Mouse (Mus musculus): ENCODE results near the gene Myh14. TPM values are rescaled to one million over a fixed set of nuclear protein-coding genes. Genes with fewer than 3 reads are reported as not detected.

The Myh14 gene
- polyA plus RNA-seq, 1 experiment from 2014 or later: 4.3 TPM

DNA sequence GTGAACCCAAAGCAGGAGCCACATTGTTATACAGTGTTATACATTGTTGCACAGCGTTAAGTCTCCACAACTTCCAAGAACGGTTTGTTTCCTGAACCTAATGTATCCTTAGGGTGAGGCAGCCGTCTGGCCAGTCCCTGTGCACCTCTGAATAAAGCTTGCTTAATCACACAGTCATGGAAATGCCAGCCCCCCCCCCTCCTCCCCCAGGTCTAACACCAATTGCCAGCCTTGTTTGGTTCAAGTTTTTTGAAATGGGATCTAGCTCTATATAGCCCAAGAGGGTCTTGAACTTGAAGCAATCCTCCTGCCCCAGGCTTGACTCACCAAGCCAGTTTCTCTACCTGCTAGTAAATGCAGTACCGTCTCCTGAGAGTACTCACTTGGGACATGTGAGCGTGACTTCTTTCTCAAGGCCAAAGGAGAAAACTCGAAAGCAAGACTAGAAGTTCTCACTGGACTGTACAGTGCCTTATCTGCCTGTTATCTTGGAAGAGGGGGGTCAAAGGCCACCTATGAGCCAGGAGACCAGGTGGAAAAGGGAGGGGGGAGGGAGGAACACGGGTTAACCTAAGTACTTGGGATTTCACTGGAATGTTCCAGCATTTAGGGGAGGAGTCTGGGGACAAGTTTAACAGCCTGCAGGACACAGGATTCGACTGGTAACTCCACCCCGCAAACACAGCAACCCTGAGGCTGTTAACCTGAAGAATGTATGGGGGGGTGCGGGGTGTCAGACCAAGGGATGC is 23.0 kb upstream of the Myh14 start:
- H3K27ac ChIP-seq: no peak overlapping the region
- H3K9ac ChIP-seq: no peak overlapping the region
- no peaks in the 10 kb centered on the region for H3K9me3 ChIP-seq (replicated peaks)
- WGBS: 79% methylated on average over 10 of the region's 10 CpGs
- H3K27me3 ChIP-seq: peaks cover 5% of the 10 kb centered on the region
- peaks cover 5% of the 10 kb centered on the region; the same call in 1 of the 2 replicates for H3K4me1 ChIP-seq
- no peak overlapping the region for H3K4me3 ChIP-seq
- no peaks in the 10 kb centered on the region for H3K36me3 ChIP-seq
- H3K4me2 ChIP-seq (replicated peaks): no peak overlapping the region
- ATAC-seq (ENCODE audit: low FRiP score): no peak

GRCm38 (mm10) chr7:44689331-44689730 is 18.7 kb upstream of the Myh14 start:
- no peak overlapping the region for H3K9ac ChIP-seq
- H3K36me3 ChIP-seq: no peaks in the 10 kb centered on the region
- no peak for ATAC-seq (ENCODE audit: low FRiP score)
- no peaks in the 10 kb centered on the region for H3K9me3 ChIP-seq (replicated peaks)
- H3K27ac ChIP-seq: no peak overlapping the region
- H3K4me1 ChIP-seq: peaks cover 4% of the 10 kb centered on the region; the same call in 1 of the 2 replicates
- H3K4me3 ChIP-seq: no peak overlapping the region
- H3K4me2 ChIP-seq (replicated peaks): no peak overlapping the region
- WGBS: 91% methylated on average over 7 of the region's 7 CpGs
- H3K27me3 ChIP-seq: no peaks in the 10 kb centered on the region; the same call in 1 of the 2 replicates

DNA sequence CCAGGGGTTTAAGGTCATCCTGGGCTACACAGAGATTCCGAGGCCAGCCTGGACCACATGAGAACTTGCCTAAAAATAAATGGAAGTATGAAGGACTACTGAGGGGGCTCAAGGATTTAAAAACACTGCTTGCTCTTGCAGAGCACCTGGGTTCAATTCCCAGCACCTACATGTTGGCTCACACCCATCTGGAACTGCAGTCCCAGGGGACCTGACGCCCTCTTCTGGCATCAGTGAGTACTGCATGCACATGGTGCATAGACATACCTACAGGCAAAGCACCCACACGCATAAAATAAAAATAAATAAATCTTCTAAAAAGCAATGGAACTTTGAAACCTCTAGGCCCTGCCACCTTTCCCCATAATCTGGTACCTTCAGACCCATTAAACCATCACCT is 18.2 kb upstream of the Myh14 start:
- Histone ChIP-seq H3K27me3 (no peaks in the 10 kb centered on the region; the same call in 1 of the 2 replicates), H3K4me3 (no peak overlapping the region), H3K4me1 (peaks cover 4% of the 10 kb centered on the region; the same call in 1 of the 2 replicates), H3K36me3 (no peaks in the 10 kb centered on the region), H3K9ac (no peak overlapping the region), H3K9me3 (replicated peaks) (no peaks in the 10 kb centered on the region), H3K27ac (no peak overlapping the region), H3K4me2 (replicated peaks) (no peak overlapping the region)
- WGBS: 79% methylated on average over 3 of the region's 3 CpGs
- no peak for ATAC-seq (ENCODE audit: low FRiP score)

- peaks cover 4% of the 10 kb centered on the region; the same call in 1 of the 2 replicates for H3K4me1 ChIP-seq
- no peak overlapping the region for H3K27ac ChIP-seq
- H3K4me3 ChIP-seq: no peak overlapping the region
- H3K36me3 ChIP-seq: no peaks in the 10 kb centered on the region
- no peaks in the 10 kb centered on the region; the same call in 1 of the 2 replicates for H3K27me3 ChIP-seq
- no peaks in the 10 kb centered on the region for H3K9me3 ChIP-seq (replicated peaks)
- no peak for ATAC-seq (ENCODE audit: low FRiP score)
- no peak overlapping the region for H3K9ac ChIP-seq
- H3K4me2 ChIP-seq (replicated peaks): no peak overlapping the region
- 68% methylated on average over 17 of the region's 17 CpGs for WGBS
Observed at GRCm38 (mm10) chr7:44685531-44686402, 15.1 kb upstream of the Myh14 start.

DNA sequence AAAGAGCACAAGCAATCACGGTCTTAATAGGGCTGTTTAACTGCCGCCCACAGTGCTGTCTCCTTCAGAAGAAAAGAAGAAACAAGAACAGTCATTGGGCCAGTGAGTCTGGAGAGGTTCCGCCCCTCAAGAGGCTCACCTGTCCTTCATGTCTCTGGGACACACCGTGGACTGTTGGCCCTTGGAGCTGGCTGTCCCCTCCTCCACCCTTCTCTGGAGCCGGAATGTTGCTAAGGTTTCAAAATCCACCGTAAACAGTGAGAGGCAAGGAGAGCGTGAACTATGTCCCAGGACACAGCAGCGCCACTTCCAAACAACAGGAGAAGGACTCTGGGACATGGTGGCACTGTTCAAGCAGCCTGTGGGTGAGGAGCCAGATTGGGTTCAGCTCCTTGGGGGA is 13.0 kb upstream of the Myh14 start:
- no peak overlapping the region for H3K4me3 ChIP-seq
- no peaks in the 10 kb centered on the region for H3K9me3 ChIP-seq (replicated peaks)
- no peak for ATAC-seq (ENCODE audit: low FRiP score)
- H3K27ac ChIP-seq: no peak overlapping the region
- 83% methylated on average over 8 of the region's 8 CpGs for WGBS
- H3K27me3 ChIP-seq: no peaks in the 10 kb centered on the region
- no peak overlapping the region for H3K9ac ChIP-seq
- no peak overlapping the region for H3K4me2 ChIP-seq (replicated peaks)
- H3K36me3 ChIP-seq: no peaks in the 10 kb centered on the region
- peaks cover 4% of the 10 kb centered on the region; the same call in 1 of the 2 replicates for H3K4me1 ChIP-seq

- H3K27me3 ChIP-seq: peaks cover 16% of the 10 kb centered on the region; the same call in 1 of the 2 replicates
- H3K4me2 ChIP-seq (replicated peaks): no peak overlapping the region
- H3K4me3 ChIP-seq: no peak overlapping the region
- no peaks in the 10 kb centered on the region for H3K36me3 ChIP-seq
- H3K4me1 ChIP-seq: no peaks in the 10 kb centered on the region
- WGBS: 58% methylated on average over 2 of the region's 2 CpGs
- no peak overlapping the region for H3K9ac ChIP-seq
- no peak overlapping the region for H3K27ac ChIP-seq
- no peak for ATAC-seq (ENCODE audit: low FRiP score)
- 0 out of 2 replicates have a peak, but pooled peaks cover 5% of the 10 kb centered on the region for H3K9me3 ChIP-seq (replicated peaks)
Observed at GRCm38 (mm10) chr7:44676611-44677010, 6.0 kb upstream of the Myh14 start.

GRCm38 (mm10) chr7:44676126-44676525 is 5.5 kb upstream of the Myh14 start:
- Histone ChIP-seq H3K27ac (no peak overlapping the region), H3K27me3 (peaks cover 16% of the 10 kb centered on the region; the same call in 1 of the 2 replicates), H3K4me2 (replicated peaks) (no peak overlapping the region), H3K9me3 (replicated peaks) (0 out of 2 replicates have a peak, but pooled peaks cover 5% of the 10 kb centered on the region), H3K9ac (no peak overlapping the region), H3K36me3 (no peaks in the 10 kb centered on the region), H3K4me1 (peaks cover 4% of the 10 kb centered on the region), H3K4me3 (no peak overlapping the region)
- ATAC-seq (ENCODE audit: low FRiP score): no peak
- WGBS: 54% methylated on average over 4 of the region's 4 CpGs

DNA sequence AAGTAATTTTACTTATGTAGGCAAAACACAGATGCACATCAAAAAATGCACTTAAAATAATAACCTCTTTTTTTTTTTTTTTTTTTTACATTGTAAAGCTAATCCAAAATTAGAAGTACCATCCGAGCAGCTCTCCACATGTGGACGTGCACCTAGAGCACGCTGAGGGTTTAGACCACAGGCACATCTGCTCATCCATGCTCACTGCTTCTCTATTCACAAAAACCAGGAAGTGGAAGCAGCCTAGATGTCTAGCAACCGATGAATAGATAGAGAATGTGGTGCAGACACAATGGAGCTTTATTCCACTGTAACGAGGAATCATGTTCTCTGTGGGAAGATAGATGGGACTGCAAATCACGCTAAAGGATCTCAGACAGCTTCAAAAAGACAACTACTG is 4.5 kb upstream of the Myh14 start:
- Histone ChIP-seq H3K27ac (no peak overlapping the region), H3K9me3 (replicated peaks) (0 out of 2 replicates have a peak, but pooled peaks cover 5% of the 10 kb centered on the region), H3K9ac (no peak overlapping the region), H3K4me3 (no peak overlapping the region), H3K4me2 (replicated peaks) (no peak overlapping the region), H3K4me1 (peaks cover 7% of the 10 kb centered on the region), H3K36me3 (no peaks in the 10 kb centered on the region), H3K27me3 (peaks cover 23% of the 10 kb centered on the region)
- WGBS: 52% methylated on average over 6 of the region's 6 CpGs
- ATAC-seq (ENCODE audit: low FRiP score): no peak

DNA sequence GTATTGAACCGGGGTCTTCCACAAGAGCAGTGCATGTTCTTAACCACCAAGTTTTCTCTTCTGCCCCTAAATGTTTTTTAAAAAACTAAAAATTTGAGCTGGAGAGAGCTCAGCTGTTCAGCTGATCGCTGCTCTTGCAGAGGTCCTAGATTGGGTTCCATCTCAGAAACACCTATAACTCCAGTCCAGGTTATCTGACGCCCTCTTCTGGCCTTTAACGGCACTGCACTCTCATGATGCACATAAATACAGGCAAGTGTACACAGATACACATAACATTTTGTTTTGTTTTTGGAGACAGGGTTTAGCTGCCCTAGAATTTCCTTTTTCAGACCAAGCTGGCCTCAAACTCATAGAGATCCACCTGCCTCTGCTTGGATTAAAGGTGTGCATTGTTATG is 3.9 kb upstream of the Myh14 start:
- H3K4me1 ChIP-seq: peaks cover 7% of the 10 kb centered on the region
- H3K4me2 ChIP-seq (replicated peaks): no peak overlapping the region
- H3K27me3 ChIP-seq: peaks cover 23% of the 10 kb centered on the region
- ATAC-seq (ENCODE audit: low FRiP score): no peak
- H3K9me3 ChIP-seq (replicated peaks): 0 out of 2 replicates have a peak, but pooled peaks cover 5% of the 10 kb centered on the region
- H3K9ac ChIP-seq: no peak overlapping the region
- H3K4me3 ChIP-seq: no peak overlapping the region
- H3K27ac ChIP-seq: no peak overlapping the region
- no peaks in the 10 kb centered on the region for H3K36me3 ChIP-seq
- WGBS: 66% methylated on average over 4 of the region's 4 CpGs

DNA sequence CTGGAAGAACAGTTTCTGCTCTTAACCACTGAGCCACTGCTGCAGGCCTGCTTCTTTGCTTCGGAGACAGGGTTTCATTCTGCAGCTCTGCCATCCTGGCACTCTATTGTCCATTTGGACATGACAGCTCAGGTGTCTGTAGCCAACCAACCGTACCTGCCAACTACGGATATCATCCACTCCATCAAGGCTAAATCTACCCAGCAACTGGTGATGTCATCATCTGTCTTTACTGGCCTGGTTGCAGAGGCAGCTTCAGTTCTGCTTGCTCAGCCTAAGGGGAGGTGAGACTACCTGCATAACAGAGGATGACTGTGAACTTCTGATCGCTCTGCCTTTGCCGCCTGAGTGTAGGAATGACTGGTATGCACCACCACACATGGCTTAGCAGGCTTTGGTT is 1.6 kb upstream of the Myh14 start:
- Histone ChIP-seq H3K4me3 (no peak overlapping the region), H3K27ac (no peak overlapping the region), H3K4me2 (replicated peaks) (no peak overlapping the region), H3K9me3 (replicated peaks) (no peaks in the 10 kb centered on the region), H3K27me3 (peaks cover 41% of the 10 kb centered on the region), H3K4me1 (peaks cover 7% of the 10 kb centered on the region), H3K36me3 (no peaks in the 10 kb centered on the region), H3K9ac (no peak overlapping the region)
- 86% methylated on average over 5 of the region's 5 CpGs for WGBS
- no peak for ATAC-seq (ENCODE audit: low FRiP score)

GRCm38 (mm10) chr7:44669103-44669502 is 1.5 kb downstream of the Myh14 start:
- 0 out of 2 replicates have a peak, but pooled peaks cover 2% of the 10 kb centered on the region for H3K9me3 ChIP-seq (replicated peaks)
- WGBS: 17% methylated on average over 21 of the region's 21 CpGs
- H3K36me3 ChIP-seq: no peaks in the 10 kb centered on the region
- H3K4me1 ChIP-seq: peaks cover 7% of the 10 kb centered on the region
- no peak overlapping the region for H3K9ac ChIP-seq
- no peak for ATAC-seq (ENCODE audit: low FRiP score)
- peaks cover 45% of the 10 kb centered on the region for H3K27me3 ChIP-seq
- no peak overlapping the region for H3K4me3 ChIP-seq
- H3K27ac ChIP-seq: no peak overlapping the region
- 0 out of 2 replicates have a peak overlapping the region, but pooled peaks have one; percentile 4 for H3K4me2 ChIP-seq (replicated peaks)

Data from hindbrain, embryonic 12.5 days (tissue).